Mouse (Mus musculus) CH12.LX (cell line): Measurements from ENCODE around the gene Lgals4. TPM values are rescaled to one million over a fixed set of nuclear protein-coding genes. Genes with fewer than 3 reads are reported as not detected.

Experiments used
- DNase-seq: peaks from one replicate; pipeline ENCODE4 v3.0.0-alpha.2; 2013; ENCODE audit errors: extremely low read depth
- H3K27ac ChIP-seq: 2 replicates; pipeline ENCODE4 v1.5.1; 2012; ENCODE audit warnings: low read depth, mild to moderate bottlenecking, control low read depth, moderate library complexity; ENCODE audit not compliant: insufficient read depth
- H3K27me3 ChIP-seq: replicated peaks from 2 replicates; pipeline ENCODE3; 2012; ENCODE audit warnings: inconsistent platforms
- H3K36me3 ChIP-seq, 2 experiments: replicated peaks in 1 of 2; 2 replicates each; pipeline versions ENCODE3 to v1.6.1; 2012; ENCODE audit warnings: inconsistent platforms in 1 of 2, low read length in 1 of 2, mild to moderate bottlenecking in 1 of 2, mixed read lengths in 1 of 2, moderate library complexity in 1 of 2; ENCODE audit not compliant: control insufficient read depth in 1 of 2, insufficient read depth in 1 of 2
- H3K4me1 ChIP-seq, 2 experiments: 2 replicates each; pipeline ENCODE4 v1.6.1; 2012; ENCODE audit warnings: inconsistent platforms in 1 of 2, moderate library complexity in 1 of 2; ENCODE audit not compliant: insufficient read depth in 2 of 2, control insufficient read depth in 1 of 2
- H3K4me2 ChIP-seq: 2 replicates; pipeline ENCODE4 v1.6.1; 2012; ENCODE audit warnings: low read depth, mild to moderate bottlenecking, control low read depth; ENCODE audit not compliant: poor library complexity, insufficient read depth, severe bottlenecking
- H3K4me3 ChIP-seq, 3 experiments: fragments of 150-350 bp in 1 of 3; sonication (generic) in 1 of 3; replicated peaks in 1 of 3; 2 replicates each; pipeline versions ENCODE3 to v1.5.1; 2011 to 2012; ENCODE audit warnings: low read depth in 2 of 3, low read length in 2 of 3, mild to moderate bottlenecking in 2 of 3, moderate library complexity in 2 of 3, control low read depth in 1 of 3, improper control_type of control experiment in 1 of 3, inconsistent platforms in 1 of 3, mixed read lengths in 1 of 3; ENCODE audit not compliant: poor library complexity in 1 of 3
- H3K79me2 ChIP-seq: replicated peaks from 2 replicates; pipeline ENCODE4 v1.6.1; 2012; ENCODE audit warnings: mild to moderate bottlenecking, moderate library complexity; ENCODE audit not compliant: control insufficient read depth, poor library complexity, insufficient read depth, severe bottlenecking; ENCODE audit errors: extremely low read depth
- H3K9ac ChIP-seq: 2 replicates; pipeline ENCODE4 v1.6.1; 2012; ENCODE audit warnings: low read depth, mild to moderate bottlenecking, control low read depth, moderate library complexity; ENCODE audit not compliant: insufficient read depth
- H3K9me3 ChIP-seq: replicated peaks from 2 replicates; pipeline ENCODE3; 2012; ENCODE audit warnings: low read length, inconsistent platforms, mixed read lengths
- BHLHE40 ChIP-seq: IDR thresholded peaks from 2 replicates; pipeline ENCODE4 v1.6.1; 2011; ENCODE audit warnings: mild to moderate bottlenecking, low read depth, low read length, improper control_type of control experiment
- CHD1 ChIP-seq: IDR thresholded peaks from 2 replicates; pipeline ENCODE4 v1.6.1; 2012; ENCODE audit warnings: low read depth, low read length, improper control_type of control experiment, inconsistent platforms
- CHD2 ChIP-seq: IDR thresholded peaks from 2 replicates; pipeline ENCODE4 v1.6.1; 2011; ENCODE audit warnings: low read length, improper control_type of control experiment
- CTCF ChIP-seq, 2 experiments: IDR thresholded peaks in 1 of 2; conservative IDR thresholded peaks in 1 of 2; 2 replicates each; pipeline ENCODE4 v1.5.1; 2011 to 2012; ENCODE audit warnings: low read depth in 2 of 2, low read length in 2 of 2, improper control_type of control experiment in 1 of 2, inconsistent platforms in 1 of 2, mild to moderate bottlenecking in 1 of 2, moderate library complexity in 1 of 2
- E2F4 ChIP-seq: IDR thresholded peaks from 2 replicates; pipeline ENCODE4 v1.6.1; 2011; ENCODE audit warnings: low read depth, low read length, improper control_type of control experiment; ENCODE audit not compliant: insufficient replicate concordance
- ELF1 ChIP-seq: IDR thresholded peaks from 2 replicates; pipeline ENCODE4 v1.6.1; 2014; ENCODE audit warnings: low read depth, mild to moderate bottlenecking, inconsistent platforms, low read length, improper control_type of control experiment
- EP300 ChIP-seq: IDR thresholded peaks from 2 replicates; pipeline ENCODE4 v1.6.1; 2011; ENCODE audit warnings: low read length, improper control_type of control experiment
- ETS1 ChIP-seq: conservative IDR thresholded peaks from 2 replicates; pipeline ENCODE4 v1.6.1; 2012; ENCODE audit warnings: low read depth, mild to moderate bottlenecking, inconsistent platforms, low read length, improper control_type of control experiment, moderate library complexity
- GABPA ChIP-seq: IDR thresholded peaks from 2 replicates; pipeline ENCODE4 v1.6.1; 2012; ENCODE audit warnings: low read depth, low read length, improper control_type of control experiment, inconsistent platforms; ENCODE audit not compliant: insufficient replicate concordance
- HCFC1 ChIP-seq: IDR thresholded peaks from 2 replicates; pipeline ENCODE4 v1.6.1; 2012; ENCODE audit warnings: low read depth, mild to moderate bottlenecking, inconsistent platforms, low read length, improper control_type of control experiment
- IRF4 ChIP-seq: IDR thresholded peaks from 2 replicates; pipeline ENCODE4 v1.6.1; 2014; ENCODE audit warnings: low read depth, mild to moderate bottlenecking, inconsistent platforms, low read length, improper control_type of control experiment
- JUN ChIP-seq: IDR thresholded peaks from 2 replicates; pipeline ENCODE4 v1.6.1; 2011; ENCODE audit warnings: low read depth, mild to moderate bottlenecking, low read length, improper control_type of control experiment, moderate library complexity; ENCODE audit not compliant: insufficient read depth
- JUND ChIP-seq: conservative IDR thresholded peaks from 2 replicates; pipeline ENCODE4 v1.6.1; 2011; ENCODE audit warnings: low read depth, low read length, improper control_type of control experiment
- KAT2A ChIP-seq: IDR thresholded peaks from 2 replicates; pipeline ENCODE4 v1.6.1; 2012; ENCODE audit warnings: low read length, improper control_type of control experiment, inconsistent platforms; ENCODE audit not compliant: insufficient replicate concordance
- MAFK ChIP-seq: IDR thresholded peaks from 2 replicates; pipeline ENCODE4 v1.6.1; 2011; ENCODE audit warnings: low read length, improper control_type of control experiment; ENCODE audit not compliant: insufficient replicate concordance
- MAX ChIP-seq: IDR thresholded peaks from 2 replicates; pipeline ENCODE4 v1.6.1; 2011; ENCODE audit warnings: low read length, improper control_type of control experiment
- MAZ ChIP-seq: IDR thresholded peaks from 2 replicates; pipeline ENCODE4 v1.6.1; 2012; ENCODE audit warnings: low read depth, mild to moderate bottlenecking, inconsistent platforms, low read length, improper control_type of control experiment, moderate library complexity
- MEF2A ChIP-seq: IDR thresholded peaks from 2 replicates; pipeline ENCODE4 v1.6.1; 2014; ENCODE audit warnings: low read depth, mild to moderate bottlenecking, inconsistent platforms, low read length, improper control_type of control experiment, borderline replicate concordance
- MXI1 ChIP-seq: IDR thresholded peaks from 2 replicates; pipeline ENCODE4 v1.6.1; 2011; ENCODE audit warnings: mild to moderate bottlenecking, low read depth, low read length, improper control_type of control experiment
- MYC ChIP-seq: IDR thresholded peaks from 2 replicates; pipeline ENCODE4 v1.6.1; 2011; ENCODE audit warnings: low read depth, mild to moderate bottlenecking, improper control_type of control experiment, low read length
- NELFE ChIP-seq: IDR thresholded peaks from 2 replicates; pipeline ENCODE4 v1.6.1; 2011; ENCODE audit warnings: low read depth, low read length, improper control_type of control experiment
- NRF1 ChIP-seq: IDR thresholded peaks from 2 replicates; pipeline ENCODE4 v1.6.1; 2014; ENCODE audit warnings: low read depth, mild to moderate bottlenecking, inconsistent platforms, low read length, improper control_type of control experiment, moderate library complexity
- PAX5 ChIP-seq: IDR thresholded peaks from 2 replicates; pipeline ENCODE4 v1.6.1; 2012; ENCODE audit warnings: low read length, inconsistent platforms, mixed read lengths
- POLR2A ChIP-seq: IDR thresholded peaks from 2 replicates; pipeline ENCODE4 v1.6.1; 2011; ENCODE audit warnings: low read depth, mild to moderate bottlenecking, improper control_type of control experiment, low read length
- POLR2AphosphoS2 ChIP-seq: IDR thresholded peaks from 2 replicates; pipeline ENCODE4 v1.6.1; 2011; ENCODE audit warnings: low read depth, low read length, improper control_type of control experiment
- RAD21 ChIP-seq: IDR thresholded peaks from 2 replicates; pipeline ENCODE4 v1.6.1; 2011; ENCODE audit warnings: low read depth, mild to moderate bottlenecking, low read length, improper control_type of control experiment, moderate library complexity
- RCOR1 ChIP-seq: conservative IDR thresholded peaks from 2 replicates; pipeline ENCODE4 v1.6.1; 2012; ENCODE audit warnings: low read depth, mild to moderate bottlenecking, inconsistent platforms, low read length, improper control_type of control experiment
- SIN3A ChIP-seq: IDR thresholded peaks from 2 replicates; pipeline ENCODE4 v1.6.1; 2012; ENCODE audit warnings: low read length, improper control_type of control experiment, inconsistent platforms
- SMC3 ChIP-seq: IDR thresholded peaks from 2 replicates; pipeline ENCODE4 v1.6.1; 2011; ENCODE audit warnings: low read depth, low read length, improper control_type of control experiment
- TBP ChIP-seq: conservative IDR thresholded peaks from 2 replicates; pipeline ENCODE4 v1.6.1; 2011; ENCODE audit warnings: low read depth, low read length, improper control_type of control experiment
- TCF12 ChIP-seq: IDR thresholded peaks from 2 replicates; pipeline ENCODE4 v1.6.1; 2014; ENCODE audit warnings: low read depth, mild to moderate bottlenecking, inconsistent platforms, low read length, improper control_type of control experiment
- UBTF ChIP-seq: IDR thresholded peaks from 2 replicates; pipeline ENCODE4 v1.6.1; 2012; ENCODE audit warnings: low read depth, mild to moderate bottlenecking, inconsistent platforms, low read length, improper control_type of control experiment, moderate library complexity
- USF1 ChIP-seq: IDR thresholded peaks from 2 replicates; pipeline ENCODE4 v1.6.1; 2014; ENCODE audit warnings: low read depth, mild to moderate bottlenecking, inconsistent platforms, low read length, improper control_type of control experiment
- USF2 ChIP-seq: conservative IDR thresholded peaks from 2 replicates; pipeline ENCODE4 v1.6.1; 2011; ENCODE audit warnings: low read depth, low read length, improper control_type of control experiment
- ZC3H11A ChIP-seq: IDR thresholded peaks from 2 replicates; pipeline ENCODE4 v1.6.1; 2012; ENCODE audit warnings: low read depth, mild to moderate bottlenecking, inconsistent platforms, low read length, improper control_type of control experiment
- ZKSCAN1 ChIP-seq: IDR thresholded peaks from 2 replicates; pipeline ENCODE4 v1.6.1; 2012; ENCODE audit warnings: low read depth, inconsistent platforms, low read length, improper control_type of control experiment, borderline replicate concordance
- ZMIZ1 ChIP-seq: IDR thresholded peaks from 2 replicates; pipeline ENCODE4 v1.6.1; 2012; ENCODE audit warnings: low read depth, mild to moderate bottlenecking, inconsistent platforms, low read length, improper control_type of control experiment
- ZNF384 ChIP-seq: IDR thresholded peaks from 2 replicates; pipeline ENCODE4 v1.6.1; 2012; ENCODE audit warnings: low read depth, low read length, improper control_type of control experiment, inconsistent platforms
- dilution Hi-C: fragments of 300-500 bp; cut with MboI; formaldehyde crosslinking; loops from 2 replicates; pipeline ENCODE4 v1.14.3; 2020; ENCODE audit warnings: low sequenced_read_pairs; ENCODE audit not compliant: extremely low pct_unique_long_range_greater_than_20kb, extremely low pct_ligation_motif_present
- in situ Hi-C: fragments of 300-500 bp; cut with MboI; formaldehyde crosslinking; loops from 3 replicates; pipeline ENCODE4 v1.14.3; 2019; ENCODE audit warnings: low sequenced_read_pairs, low pct_ligation_motif_present, low pct_unique_long_range_greater_than_20kb, mixed read lengths
- polyA plus RNA-seq: library from polyadenylated mRNA; unstranded; fragments of >175 nt; gene quantifications from 2 replicates; pipeline ENCODE4 v1.2.1, GENCODE M21; 2012; ENCODE audit warnings: low read depth; ENCODE audit not compliant: insufficient read length
- total RNA-seq, 2 experiments: library from RNA; depleted of rRNA; stranded (reverse); fragments of 300-350 nt in 1 of 2; fragments of >200 nt in 1 of 2; gene quantifications; 2 replicates each; pipeline ENCODE4 v1.2.3; 2012 to 2014

Gene Lgals4
- total and polyA plus RNA-seq, 3 experiments, result 2.6 to 7.0 (median 6.5) TPM

DNA sequence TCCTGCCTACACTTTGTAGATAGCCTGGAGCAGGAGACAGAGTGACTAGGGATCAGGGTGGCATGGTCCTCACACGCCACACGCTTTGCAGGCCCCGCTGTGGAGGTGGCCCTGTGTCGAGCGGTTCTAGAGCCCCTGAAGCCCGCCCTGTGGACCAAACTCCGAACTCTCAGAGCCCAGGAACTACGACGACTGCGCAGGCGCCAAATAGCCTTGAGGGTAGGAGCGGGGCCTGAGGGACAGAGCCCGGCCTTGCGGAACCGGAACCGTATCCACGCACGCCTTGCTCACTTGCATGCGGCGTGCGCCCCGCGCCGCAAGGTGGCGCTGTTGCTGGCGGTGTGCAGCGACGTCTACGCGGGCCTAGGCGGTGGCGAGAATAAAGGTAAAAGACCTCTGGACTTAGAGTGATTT is 37.1 kb upstream of the Lgals4 start:
- no peaks in the 10 kb centered on the region for H3K27me3 ChIP-seq
- H3K4me1 ChIP-seq, result peaks cover 18 to 39% of the 10 kb centered on the region in 2 experiments
- peak overlapping the region; percentile 85 for H3K4me2 ChIP-seq
- H3K9me3 ChIP-seq, result no peaks in the 10 kb centered on the region
- H3K79me2 ChIP-seq, result peaks cover 12% of the 10 kb centered on the region
- H3K36me3 ChIP-seq, result peaks cover 21 to 32% of the 10 kb centered on the region in 2 experiments
- peak overlapping the region; percentile 64 to 87 (median 84) for H3K4me3 ChIP-seq
- peak overlapping the region; percentile 90 for H3K27ac ChIP-seq
- TF ChIP-seq RCOR1 (0 out of 2 replicates have a peak, but pooled peaks have one; percentile 29), MAFK (no peak), CTCF (conservative IDR thresholded peaks at IDR 0.05 in 1 of 2, IDR thresholded peaks at IDR 0.05 in 1 of 2; ENCODE audit: low read depth in 2 of 2, low read length in 2 of 2) (peak; percentile 68 to 97), ZMIZ1 (peak; percentile 15; the same call in 1 of the 2 replicates), RAD21 (peak; percentile 82), TBP (no peak), KAT2A (0 out of 2 replicates have a peak, but pooled peaks have one; percentile 48), MAZ (peak; percentile 66; the same call in 1 of the 2 replicates), MAX (peak; percentile 95), ZKSCAN1 (no peak), HCFC1 (peak; percentile 63), PAX5 (no peak), SIN3A (peak; percentile 84), UBTF (peak; percentile 80), NRF1 (peak; percentile 82), ELF1 (peak; percentile 89), POLR2A (peak; percentile 61), EP300 (no peak), POLR2AphosphoS2 (no peak), USF1 (no peak), JUN (no peak), CHD2 (no peak), MYC (peak; percentile 97), IRF4 (peak; percentile 77), JUND (no peak), TCF12 (peak; percentile 80), SMC3 (peak; percentile 93), ZC3H11A (peak; percentile 48; the same call in 1 of the 2 replicates), MXI1 (peak; percentile 93), NELFE (peak; percentile 57; the same call in 1 of the 2 replicates), MEF2A (peak; percentile 69), ETS1 (peak; percentile 40; the same call in 1 of the 2 replicates), GABPA (no peak), BHLHE40 (peak; percentile 94), USF2 (no peak; the same call in 1 of the 2 replicates), ZNF384 (peak; percentile 79), E2F4 (no peak), CHD1 (no peak)
- dilution Hi-C loops (no loop called here), in situ Hi-C loops (loop anchor here (5.0 to 25.0 kb wide), 2 partner anchors 71 to 241 kb away; no protein-coding TSS in a partner anchor)
- peak overlapping the region; percentile 86 for H3K9ac ChIP-seq
- DNase-seq, result peak; percentile 94
